Mouse (Mus musculus): ENCODE data around the gene Ripply1. TPM values are rescaled to one million over a fixed set of nuclear protein-coding genes. Genes with fewer than 3 reads are reported as not detected.
"Not testable (repeated sequence)": the region's sequence is repeated elsewhere in the genome, so short reads cannot be mapped to it uniquely, and the experiment has no call there.

Gene Ripply1
- polyA plus RNA-seq, 1 experiment from 2014 or later: not detected

GRCm38 (mm10) chrX:139774309-139775083, 7.7 kb downstream of the Ripply1 start:
- ATAC-seq (replicated peaks; ENCODE audit: extremely low read depth, insufficient read depth, low FRiP score): peak; percentile 18; the same call in 1 of the 2 replicates
- no peaks in the 10 kb centered on the region; the same call in 1 of the 2 replicates for H3K27me3 ChIP-seq (ENCODE audit: control insufficient read depth, insufficient read depth, low read length)
- no peak overlapping the region for H3K9ac ChIP-seq (ENCODE audit: low read length)
- H3K4me1 ChIP-seq (ENCODE audit: control insufficient read depth, insufficient read depth, low read length): no peaks in the 10 kb centered on the region
- peak overlapping the region; percentile 46 for H3K4me2 ChIP-seq (ENCODE audit: low read depth, low read length)
- WGBS: 20% methylated on average over 18 of the region's 18 CpGs
- no peaks in the 10 kb centered on the region for H3K9me3 ChIP-seq (replicated peaks; ENCODE audit: control insufficient read depth, low read length)
- no peak overlapping the region for H3K27ac ChIP-seq (ENCODE audit: low read length)
- no peaks in the 10 kb centered on the region for H3K36me3 ChIP-seq (ENCODE audit: control insufficient read depth, insufficient read depth)
- H3K4me3 ChIP-seq (ENCODE audit: low read length): no peak overlapping the region

- ATAC-seq (replicated peaks; ENCODE audit: extremely low read depth, insufficient read depth, low FRiP score): no peak
- Histone ChIP-seq H3K9ac (ENCODE audit: low read length) (no peak overlapping the region), H3K4me2 (ENCODE audit: low read depth, low read length) (no peak overlapping the region), H3K27ac (ENCODE audit: low read length) (no peak overlapping the region), H3K36me3 (ENCODE audit: control insufficient read depth, insufficient read depth) (no peaks in the 10 kb centered on the region), H3K4me1 (ENCODE audit: control insufficient read depth, insufficient read depth, low read length) (no peaks in the 10 kb centered on the region), H3K9me3 (replicated peaks; ENCODE audit: control insufficient read depth, low read length) (no peaks in the 10 kb centered on the region), H3K27me3 (ENCODE audit: control insufficient read depth, insufficient read depth, low read length) (no peaks in the 10 kb centered on the region; the same call in 1 of the 2 replicates), H3K4me3 (ENCODE audit: low read length) (no peak overlapping the region)
- WGBS: 60% methylated on average over 13 of the region's 13 CpGs
Observed at GRCm38 (mm10) chrX:139769975-139770637, 12.0 kb downstream of the Ripply1 start.

- H3K27me3 ChIP-seq (ENCODE audit: control insufficient read depth, insufficient read depth, low read length): no peaks in the 10 kb centered on the region
- no peaks in the 10 kb centered on the region for H3K9me3 ChIP-seq (replicated peaks; ENCODE audit: control insufficient read depth, low read length)
- no peak overlapping the region for H3K27ac ChIP-seq (ENCODE audit: low read length)
- WGBS: 68% methylated on average over 2 of the region's 2 CpGs
- ATAC-seq (replicated peaks; ENCODE audit: extremely low read depth, insufficient read depth, low FRiP score): no peak
- no peaks in the 10 kb centered on the region for H3K36me3 ChIP-seq (ENCODE audit: control insufficient read depth, insufficient read depth)
- H3K4me3 ChIP-seq (ENCODE audit: low read length): no peak overlapping the region
- H3K4me1 ChIP-seq (ENCODE audit: control insufficient read depth, insufficient read depth, low read length): no peaks in the 10 kb centered on the region
- no peak overlapping the region for H3K4me2 ChIP-seq (ENCODE audit: low read depth, low read length)
- no peak overlapping the region for H3K9ac ChIP-seq (ENCODE audit: low read length)
Observed at GRCm38 (mm10) chrX:139762546-139762945, 19.6 kb downstream of the Ripply1 start.

- ATAC-seq (replicated peaks; ENCODE audit: extremely low read depth, insufficient read depth, low FRiP score); H3K36me3 ChIP-seq (ENCODE audit: control insufficient read depth, insufficient read depth): not testable (repeated sequence)
Observed at GRCm38 (mm10) chrX:139758634-139759033, 23.5 kb downstream of the Ripply1 start.

GRCm38 (mm10) chrX:139751855-139752254, 30.3 kb downstream of the Ripply1 start:
- Histone ChIP-seq H3K4me3 (ENCODE audit: low read length) (no peak overlapping the region), H3K9me3 (replicated peaks; ENCODE audit: control insufficient read depth, low read length) (peaks cover 12% of the 10 kb centered on the region), H3K27ac (ENCODE audit: low read length) (no peak overlapping the region), H3K27me3 (ENCODE audit: control insufficient read depth, insufficient read depth, low read length) (no peaks in the 10 kb centered on the region), H3K36me3 (ENCODE audit: control insufficient read depth, insufficient read depth) (peaks cover 8% of the 10 kb centered on the region), H3K4me1 (ENCODE audit: control insufficient read depth, insufficient read depth, low read length) (no peaks in the 10 kb centered on the region), H3K9ac (ENCODE audit: low read length) (no peak overlapping the region), H3K4me2 (ENCODE audit: low read depth, low read length) (no peak overlapping the region)
- no peak for ATAC-seq (replicated peaks; ENCODE audit: extremely low read depth, insufficient read depth, low FRiP score)
- WGBS: 5% methylated on average over 1 of the region's 1 CpGs

More at GRCm38 (mm10) chrX:139758634-139759033, 23.5 kb downstream of the Ripply1 start:
- not testable (repeated sequence) for H3K9me3 ChIP-seq (replicated peaks; ENCODE audit: control insufficient read depth, low read length); H3K9ac ChIP-seq (ENCODE audit: low read length); H3K4me1 ChIP-seq (ENCODE audit: control insufficient read depth, insufficient read depth, low read length); H3K4me3 ChIP-seq (ENCODE audit: low read length); H3K27me3 ChIP-seq (ENCODE audit: control insufficient read depth, insufficient read depth, low read length); H3K27ac ChIP-seq (ENCODE audit: low read length); H3K4me2 ChIP-seq (ENCODE audit: low read depth, low read length)
- WGBS: 65% methylated on average over 3 of the region's 3 CpGs

GRCm38 (mm10) chrX:139737066-139737465, 45.1 kb downstream of the Ripply1 start:
- WGBS: 70% methylated on average over 5 of the region's 5 CpGs
- no peak overlapping the region for H3K4me2 ChIP-seq (ENCODE audit: low read depth, low read length)
- no peaks in the 10 kb centered on the region for H3K27me3 ChIP-seq (ENCODE audit: control insufficient read depth, insufficient read depth, low read length)
- peaks cover 2% of the 10 kb centered on the region; the same call in 1 of the 2 replicates for H3K36me3 ChIP-seq (ENCODE audit: control insufficient read depth, insufficient read depth)
- no peak overlapping the region for H3K27ac ChIP-seq (ENCODE audit: low read length)
- H3K9ac ChIP-seq (ENCODE audit: low read length): no peak overlapping the region
- no peak for ATAC-seq (replicated peaks; ENCODE audit: extremely low read depth, insufficient read depth, low FRiP score)
- H3K4me3 ChIP-seq (ENCODE audit: low read length): no peak overlapping the region
- H3K4me1 ChIP-seq (ENCODE audit: control insufficient read depth, insufficient read depth, low read length): no peaks in the 10 kb centered on the region
- H3K9me3 ChIP-seq (replicated peaks; ENCODE audit: control insufficient read depth, low read length): no peaks in the 10 kb centered on the region

GRCm38 (mm10) chrX:139730541-139730940, 51.6 kb downstream of the Ripply1 start:
- ATAC-seq (replicated peaks; ENCODE audit: extremely low read depth, insufficient read depth, low FRiP score): no peak
- Histone ChIP-seq H3K9ac (ENCODE audit: low read length) (no peak overlapping the region), H3K27ac (ENCODE audit: low read length) (no peak overlapping the region), H3K4me3 (ENCODE audit: low read length) (no peak overlapping the region), H3K36me3 (ENCODE audit: control insufficient read depth, insufficient read depth) (peaks cover 5% of the 10 kb centered on the region), H3K9me3 (replicated peaks; ENCODE audit: control insufficient read depth, low read length) (no peaks in the 10 kb centered on the region; the same call in 1 of the 2 replicates), H3K4me1 (ENCODE audit: control insufficient read depth, insufficient read depth, low read length) (no peaks in the 10 kb centered on the region), H3K27me3 (ENCODE audit: control insufficient read depth, insufficient read depth, low read length) (no peaks in the 10 kb centered on the region), H3K4me2 (ENCODE audit: low read depth, low read length) (no peak overlapping the region)
- 68% methylated on average over 3 of the region's 3 CpGs for WGBS

All from heart, embryonic 16.5 days (tissue).